Mouse (Mus musculus): Measurements from ENCODE around the gene Tfpi2. TPM values are rescaled to one million over a fixed set of nuclear protein-coding genes. Genes with fewer than 3 reads are reported as not detected.

Gene Tfpi2
- polyA plus RNA-seq (2016; fragmentation: Nextera tagmentation; extraction: Ambion mirVana): 0.86 and 0.97 TPM in 2 replicates

DNA sequence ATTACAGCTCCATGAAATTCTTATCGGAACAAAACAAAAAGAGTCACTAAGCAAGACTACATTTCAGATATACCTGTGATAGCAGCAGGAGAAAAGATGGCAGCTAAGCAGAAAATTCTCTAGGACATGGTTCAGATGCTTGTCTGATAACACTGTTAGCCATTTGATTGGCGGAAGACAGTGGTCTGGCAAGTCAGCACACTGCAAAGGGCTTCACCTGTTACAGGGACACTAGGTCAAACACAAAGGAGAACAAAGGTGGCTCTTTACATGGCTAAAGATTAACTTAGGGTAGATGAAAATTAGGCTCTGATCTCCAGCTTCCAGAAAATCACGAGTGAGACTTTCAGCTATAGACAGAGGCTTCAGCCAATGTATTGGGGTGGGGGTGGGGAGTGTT lies at the start of gene Tfpi2:
Gene Tfpi2 (minus strand): TSS at position 170 of the 400 bp plus-strand sequence.
- 88% methylated on average over 3 of the region's 3 CpGs for WGBS
- no peak within 1 kb of the TSS for H3K4me2 ChIP-seq
- H3K9ac ChIP-seq (replicated peaks): no peak within 1 kb of the TSS
- H3K4me3 ChIP-seq (replicated peaks): no peak within 1 kb of the TSS
- H3K4me1 ChIP-seq (replicated peaks): no peaks in the 10 kb centered on the region
- H3K27me3 ChIP-seq: no peaks in the 10 kb centered on the region
- no peaks in the 10 kb centered on the region for H3K36me3 ChIP-seq
- ATAC-seq (ENCODE audit: insufficient number of reproducible peaks, insufficient read depth, low FRiP score, low TSS enrichment, low read depth): no peak
- H3K9me3 ChIP-seq: no peaks in the 10 kb centered on the region
- no peak within 1 kb of the TSS for H3K27ac ChIP-seq

DNA sequence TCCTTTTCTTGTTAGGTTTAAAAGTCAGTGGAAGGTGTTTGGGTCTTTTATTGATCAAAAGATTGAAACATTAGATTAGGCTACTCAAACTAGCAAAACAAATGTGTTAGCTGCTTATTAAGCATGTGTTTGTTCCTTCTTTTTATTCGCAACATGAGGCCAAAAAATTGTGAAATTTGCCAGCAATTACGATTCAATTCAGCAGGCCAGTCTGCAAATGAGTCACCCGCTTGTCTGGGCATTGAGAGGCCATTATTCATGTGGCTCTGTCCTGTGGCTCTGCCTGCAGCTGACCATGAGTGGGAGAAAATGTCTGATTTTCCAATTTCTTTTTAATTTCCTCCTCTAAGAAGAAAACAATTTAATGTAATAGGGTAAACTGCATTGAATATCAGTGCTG lies 42.2 kb upstream of the Tfpi2 start:
- Histone ChIP-seq H3K9me3 (no peaks in the 10 kb centered on the region), H3K9ac (replicated peaks) (no peak overlapping the region), H3K4me3 (replicated peaks) (no peak overlapping the region), H3K4me2 (no peak overlapping the region), H3K4me1 (replicated peaks) (no peaks in the 10 kb centered on the region), H3K36me3 (no peaks in the 10 kb centered on the region), H3K27me3 (no peaks in the 10 kb centered on the region), H3K27ac (no peak overlapping the region)
- 71% methylated on average over 3 of the region's 3 CpGs for WGBS
- no peak for ATAC-seq (ENCODE audit: insufficient number of reproducible peaks, insufficient read depth, low FRiP score, low TSS enrichment, low read depth)

DNA sequence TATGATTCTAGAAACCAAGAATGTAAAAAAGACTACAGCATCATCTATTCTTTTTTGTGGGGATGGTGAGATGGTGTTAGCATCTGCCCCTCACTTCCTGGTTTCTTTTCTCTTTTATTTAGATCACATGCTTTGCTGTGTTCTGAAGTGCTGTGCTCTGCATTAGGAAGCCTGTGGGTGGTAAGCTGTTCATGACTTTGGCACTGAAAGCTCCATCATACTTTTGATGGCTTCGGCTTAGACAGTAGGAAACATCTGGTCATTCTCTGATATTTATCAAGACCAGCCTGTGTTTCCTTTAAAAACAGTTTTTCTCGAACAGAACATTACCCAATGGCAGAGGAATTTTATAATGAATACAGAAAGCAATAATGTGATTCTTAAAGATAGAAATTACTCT lies 37.6 kb upstream of the Tfpi2 start:
- no peaks in the 10 kb centered on the region for H3K27me3 ChIP-seq
- no peaks in the 10 kb centered on the region for H3K36me3 ChIP-seq
- WGBS: 61% methylated on average over 2 of the region's 2 CpGs
- no peak overlapping the region for H3K4me3 ChIP-seq (replicated peaks)
- no peaks in the 10 kb centered on the region for H3K9me3 ChIP-seq
- ATAC-seq (ENCODE audit: insufficient number of reproducible peaks, insufficient read depth, low FRiP score, low TSS enrichment, low read depth): no peak
- no peak overlapping the region for H3K4me2 ChIP-seq
- H3K9ac ChIP-seq (replicated peaks): no peak overlapping the region
- no peak overlapping the region for H3K27ac ChIP-seq
- no peaks in the 10 kb centered on the region for H3K4me1 ChIP-seq (replicated peaks)

DNA sequence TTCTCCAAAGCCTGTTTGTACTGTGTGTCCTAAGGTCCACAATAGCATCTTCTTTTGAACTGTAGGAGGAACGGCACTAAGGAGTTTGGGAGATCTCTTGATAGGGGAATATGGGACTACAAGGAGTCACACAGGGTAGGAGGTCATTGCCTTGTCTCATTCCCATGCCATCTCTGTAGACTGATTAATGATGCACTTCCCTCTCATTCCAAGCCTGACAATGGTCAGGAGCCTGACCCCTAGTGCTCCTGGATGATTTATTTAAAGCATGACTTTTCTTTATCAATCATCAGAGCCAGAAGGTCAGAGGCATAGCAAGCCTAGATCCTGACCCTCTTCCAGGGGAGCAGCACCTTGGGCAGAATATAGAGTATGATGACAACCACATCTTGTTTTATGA lies 33.9 kb upstream of the Tfpi2 start:
- 63% methylated on average over 1 of the region's 1 CpGs for WGBS
- Histone ChIP-seq H3K4me3 (replicated peaks) (no peak overlapping the region), H3K27me3 (no peaks in the 10 kb centered on the region), H3K4me2 (no peak overlapping the region), H3K4me1 (replicated peaks) (no peaks in the 10 kb centered on the region), H3K36me3 (no peaks in the 10 kb centered on the region), H3K27ac (no peak overlapping the region), H3K9me3 (no peaks in the 10 kb centered on the region), H3K9ac (replicated peaks) (no peak overlapping the region)
- no peak for ATAC-seq (ENCODE audit: insufficient number of reproducible peaks, insufficient read depth, low FRiP score, low TSS enrichment, low read depth)

DNA sequence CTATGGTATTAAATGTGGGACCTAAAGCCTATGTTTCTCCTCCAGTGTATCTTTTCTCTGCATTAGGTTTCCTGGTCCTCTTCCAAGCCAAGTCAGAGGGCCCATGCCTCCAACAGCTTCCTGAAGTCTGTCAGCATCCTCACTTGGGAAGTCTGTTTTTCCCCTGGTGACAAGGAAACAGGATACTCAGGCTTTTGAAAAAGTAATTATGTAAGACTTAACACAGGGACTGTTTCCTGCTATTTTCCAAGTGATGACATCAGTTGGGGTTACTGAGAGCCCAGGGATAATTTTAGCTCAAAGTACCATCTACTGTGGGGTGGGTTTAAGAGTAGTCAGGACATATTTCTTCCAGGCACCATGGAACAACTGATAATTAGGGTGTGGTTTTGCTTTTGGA lies 20.8 kb upstream of the Tfpi2 start:
- ATAC-seq (ENCODE audit: insufficient number of reproducible peaks, insufficient read depth, low FRiP score, low TSS enrichment, low read depth): no peak
- no peaks in the 10 kb centered on the region for H3K27me3 ChIP-seq
- H3K4me1 ChIP-seq (replicated peaks): 0 out of 2 replicates have a peak, but pooled peaks cover 4% of the 10 kb centered on the region
- H3K4me2 ChIP-seq: no peak overlapping the region
- no peak overlapping the region for H3K9ac ChIP-seq (replicated peaks)
- no peaks in the 10 kb centered on the region for H3K36me3 ChIP-seq
- no peak overlapping the region for H3K27ac ChIP-seq
- no peak overlapping the region for H3K4me3 ChIP-seq (replicated peaks)
- no peaks in the 10 kb centered on the region for H3K9me3 ChIP-seq

DNA sequence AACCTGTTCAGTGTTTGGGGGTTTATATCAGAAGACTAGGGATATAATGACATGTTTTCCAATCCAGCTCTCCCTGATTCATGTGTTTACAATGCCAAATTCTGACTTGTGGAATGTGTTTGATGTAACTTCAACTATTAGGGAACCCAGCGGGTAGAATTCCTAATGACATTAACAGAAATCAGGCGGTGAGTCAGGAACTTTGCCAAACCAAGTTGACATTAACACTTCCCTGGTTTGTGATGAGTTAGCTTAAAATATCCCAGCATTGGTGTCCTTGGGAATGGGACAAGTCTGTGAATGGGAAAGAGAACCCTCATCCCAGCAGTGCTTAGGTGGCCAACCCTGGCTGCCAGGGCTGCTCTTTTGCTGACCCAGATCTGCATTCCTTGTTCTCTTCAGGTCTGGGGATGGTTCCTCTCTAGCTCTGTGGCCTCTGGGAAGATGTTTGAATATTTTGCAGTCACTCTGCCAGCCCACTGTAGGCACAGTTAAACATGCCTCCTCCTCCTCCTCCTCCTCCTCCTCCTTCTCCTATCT lies 19.9 kb upstream of the Tfpi2 start:
- ATAC-seq (ENCODE audit: insufficient number of reproducible peaks, insufficient read depth, low FRiP score, low TSS enrichment, low read depth): no peak
- no peak overlapping the region for H3K4me2 ChIP-seq

DNA sequence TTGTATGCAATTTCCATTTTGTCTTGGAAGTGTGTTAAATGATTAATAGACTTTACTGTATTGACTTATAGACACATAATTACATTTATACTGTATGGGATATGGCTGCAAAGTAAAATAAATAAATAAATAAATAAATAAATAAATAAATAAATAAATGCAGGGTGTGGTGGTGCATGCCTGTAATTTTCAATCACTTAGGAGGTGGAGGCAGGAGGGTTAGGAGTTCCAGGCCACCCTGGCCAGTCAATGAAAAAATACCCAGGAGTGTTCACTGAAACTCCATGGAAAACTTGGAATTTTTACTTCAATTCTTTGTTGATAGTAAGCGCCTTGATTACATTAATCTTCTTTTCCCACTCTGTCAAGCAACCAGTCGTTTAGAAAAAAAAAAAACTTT lies 16.1 kb upstream of the Tfpi2 start:
- WGBS: 79% methylated on average over 2 of the region's 2 CpGs
- H3K4me2 ChIP-seq: peak overlapping the region; percentile 69
- no peaks in the 10 kb centered on the region for H3K36me3 ChIP-seq
- H3K4me3 ChIP-seq (replicated peaks): peak overlapping the region; percentile 48
- no peaks in the 10 kb centered on the region for H3K27me3 ChIP-seq
- H3K9ac ChIP-seq (replicated peaks): no peak overlapping the region
- H3K9me3 ChIP-seq: no peaks in the 10 kb centered on the region
- no peak overlapping the region for H3K27ac ChIP-seq
- ATAC-seq (ENCODE audit: insufficient number of reproducible peaks, insufficient read depth, low FRiP score, low TSS enrichment, low read depth): no peak; the same call in 1 of the 2 replicates
- H3K4me1 ChIP-seq (replicated peaks): peaks cover 4% of the 10 kb centered on the region; the same call in 1 of the 2 replicates

More for the DNA sequence above, 19.9 kb upstream of the Tfpi2 start:
- H3K9ac ChIP-seq (replicated peaks): no peak overlapping the region
- H3K27ac ChIP-seq: no peak overlapping the region
- WGBS: 60% methylated on average over 2 of the region's 2 CpGs
- H3K4me3 ChIP-seq (replicated peaks): no peak overlapping the region
- no peaks in the 10 kb centered on the region for H3K27me3 ChIP-seq
- H3K4me1 ChIP-seq (replicated peaks): peaks cover 4% of the 10 kb centered on the region; the same call in 1 of the 2 replicates
- H3K36me3 ChIP-seq: no peaks in the 10 kb centered on the region
- H3K9me3 ChIP-seq: no peaks in the 10 kb centered on the region

DNA sequence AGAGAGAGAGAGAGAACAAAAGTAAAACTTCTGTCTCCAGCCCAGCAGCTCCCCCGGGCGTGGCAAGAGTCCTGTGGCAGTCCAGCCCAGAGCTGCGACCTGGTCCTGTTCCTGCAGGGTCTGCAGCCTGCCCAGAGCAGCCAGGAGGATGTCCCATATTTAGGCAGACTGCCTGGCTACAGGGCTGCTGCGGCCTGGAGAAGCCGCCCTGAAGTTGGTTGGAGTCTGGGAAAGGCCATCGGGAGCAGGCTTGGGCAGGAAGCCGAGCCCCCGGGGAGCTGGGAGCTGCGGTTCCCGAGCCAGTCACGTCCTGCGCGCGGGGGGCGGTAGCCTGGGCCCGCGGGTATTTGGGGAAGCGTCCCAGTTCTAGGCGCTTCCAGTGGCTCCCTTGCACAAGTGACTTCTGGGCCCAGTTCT lies 15.2 kb upstream of the Tfpi2 start, which contains the start of gene Gng11:
Gene Gng11 (plus strand): TSS at position 15 of the 417 bp plus-strand sequence.
- Histone ChIP-seq H3K36me3 (no peaks in the 10 kb centered on the region), H3K4me1 (replicated peaks) (peaks cover 4% of the 10 kb centered on the region; the same call in 1 of the 2 replicates), H3K27me3 (no peaks in the 10 kb centered on the region), H3K4me2 (peak within 1 kb of the TSS; percentile 69), H3K4me3 (replicated peaks) (peak within 1 kb of the TSS; percentile 48), H3K9ac (replicated peaks) (peak within 1 kb of the TSS; percentile 72), H3K27ac (peak within 1 kb of the TSS; percentile 72), H3K9me3 (no peaks in the 10 kb centered on the region)
- 1% methylated on average over 19 of the region's 19 CpGs for WGBS
- peak; percentile 68 for ATAC-seq (ENCODE audit: insufficient number of reproducible peaks, insufficient read depth, low FRiP score, low TSS enrichment, low read depth)

DNA sequence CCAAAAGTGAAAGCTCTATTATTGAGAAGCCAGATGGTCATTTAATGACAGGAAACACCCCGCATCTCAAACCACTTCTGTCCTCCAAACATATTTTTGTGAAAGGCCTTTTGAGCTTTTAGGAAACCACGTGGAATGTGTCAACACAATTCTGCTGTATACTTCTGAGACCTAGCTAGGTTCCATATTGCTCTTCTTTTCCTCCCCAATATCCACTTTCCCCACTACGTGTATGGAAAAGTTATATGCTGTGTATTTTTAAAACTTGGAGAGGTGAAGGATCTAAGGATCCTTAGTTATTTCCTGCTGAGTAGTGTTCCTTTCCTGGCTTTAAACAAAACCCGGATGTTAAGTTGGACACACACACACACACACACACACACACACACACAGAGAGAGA lies 14.7 kb upstream of the Tfpi2 start:
- WGBS: 33% methylated on average over 4 of the region's 4 CpGs
- H3K4me3 ChIP-seq (replicated peaks): peak overlapping the region; percentile 48
- no peak overlapping the region for H3K27ac ChIP-seq

DNA sequence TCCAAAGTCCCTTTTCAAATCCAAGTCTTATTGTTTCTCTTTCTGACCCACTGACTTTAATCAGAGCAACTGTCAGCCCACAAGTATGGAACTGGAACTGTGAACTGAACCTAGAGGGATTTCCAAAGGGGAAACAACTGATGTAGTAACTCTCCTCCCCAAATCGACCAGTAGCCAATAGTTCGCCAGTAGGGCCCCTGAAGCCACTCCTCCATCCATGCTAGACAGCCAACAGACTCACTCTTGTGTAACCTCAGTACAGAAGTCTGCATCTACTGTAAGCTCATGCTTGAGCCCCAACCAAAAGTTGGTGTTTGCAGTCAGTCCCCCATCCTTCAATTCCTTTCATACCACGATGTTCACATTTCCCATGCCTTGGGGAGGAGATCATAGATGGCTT lies 12.0 kb upstream of the Tfpi2 start:
- H3K36me3 ChIP-seq: no peaks in the 10 kb centered on the region
- no peak overlapping the region for H3K9ac ChIP-seq (replicated peaks)
- H3K4me1 ChIP-seq (replicated peaks): peaks cover 4% of the 10 kb centered on the region; the same call in 1 of the 2 replicates
- no peaks in the 10 kb centered on the region for H3K9me3 ChIP-seq
- 79% methylated on average over 3 of the region's 3 CpGs for WGBS
- H3K4me2 ChIP-seq: no peak overlapping the region
- H3K4me3 ChIP-seq (replicated peaks): no peak overlapping the region
- H3K27me3 ChIP-seq: no peaks in the 10 kb centered on the region
- ATAC-seq (ENCODE audit: insufficient number of reproducible peaks, insufficient read depth, low FRiP score, low TSS enrichment, low read depth): no peak
- H3K27ac ChIP-seq: no peak overlapping the region

More for the DNA sequence above, 14.7 kb upstream of the Tfpi2 start:
- no peaks in the 10 kb centered on the region for H3K27me3 ChIP-seq
- H3K9ac ChIP-seq (replicated peaks): no peak overlapping the region; the same call in 1 of the 2 replicates
- no peaks in the 10 kb centered on the region for H3K36me3 ChIP-seq
- no peaks in the 10 kb centered on the region for H3K9me3 ChIP-seq
- no peak for ATAC-seq (ENCODE audit: insufficient number of reproducible peaks, insufficient read depth, low FRiP score, low TSS enrichment, low read depth)
- H3K4me2 ChIP-seq: peak overlapping the region; percentile 69
- peaks cover 4% of the 10 kb centered on the region; the same call in 1 of the 2 replicates for H3K4me1 ChIP-seq (replicated peaks)

DNA sequence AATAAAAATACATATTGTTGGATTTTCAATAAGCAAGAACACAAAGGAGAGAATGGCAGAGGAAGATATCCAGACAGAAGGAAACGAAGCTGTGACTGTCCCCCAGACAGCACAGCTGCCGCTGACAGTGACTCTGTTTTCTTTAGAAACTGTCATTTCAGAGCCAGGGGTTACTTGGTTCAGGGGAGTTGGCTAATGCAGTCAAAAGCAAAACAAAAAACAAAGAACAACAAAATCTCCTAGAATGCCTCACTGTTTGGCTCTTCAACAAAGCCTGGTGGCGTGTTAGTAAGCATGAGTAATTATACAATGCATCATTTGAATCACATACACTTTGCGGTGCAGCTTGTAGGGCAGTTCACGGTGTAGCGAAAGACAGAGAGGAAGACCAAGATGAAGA lies 10.6 kb upstream of the Tfpi2 start:
- H3K4me3 ChIP-seq (replicated peaks): no peak overlapping the region
- H3K36me3 ChIP-seq: no peaks in the 10 kb centered on the region
- H3K27me3 ChIP-seq: no peaks in the 10 kb centered on the region
- H3K9me3 ChIP-seq: no peaks in the 10 kb centered on the region
- H3K9ac ChIP-seq (replicated peaks): no peak overlapping the region
- no peak overlapping the region for H3K4me2 ChIP-seq
- 88% methylated on average over 6 of the region's 6 CpGs for WGBS
- no peak for ATAC-seq (ENCODE audit: insufficient number of reproducible peaks, insufficient read depth, low FRiP score, low TSS enrichment, low read depth)
- no peak overlapping the region for H3K27ac ChIP-seq
- H3K4me1 ChIP-seq (replicated peaks): no peaks in the 10 kb centered on the region; the same call in 1 of the 2 replicates

DNA sequence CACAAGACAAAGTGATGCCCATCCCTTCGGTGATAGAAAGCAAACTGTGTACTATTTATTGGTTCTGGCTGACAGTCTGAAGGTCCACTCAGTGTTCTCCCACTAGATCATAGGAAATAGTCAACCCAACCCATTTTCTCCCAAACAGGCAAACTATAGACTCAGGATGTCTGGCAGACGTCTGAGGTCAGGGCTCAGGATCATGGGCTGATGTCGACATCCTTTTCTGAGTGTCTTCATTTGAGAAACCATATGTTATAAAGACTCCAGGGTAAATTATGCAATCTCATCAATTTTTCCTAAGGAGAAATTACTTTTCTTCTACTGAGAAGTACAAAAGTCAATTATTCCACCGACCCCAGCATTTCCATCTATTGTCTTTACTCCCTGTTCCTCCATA lies 9.4 kb upstream of the Tfpi2 start:
- ATAC-seq (ENCODE audit: insufficient number of reproducible peaks, insufficient read depth, low FRiP score, low TSS enrichment, low read depth): no peak
- 78% methylated on average over 4 of the region's 4 CpGs for WGBS
- H3K27me3 ChIP-seq: no peaks in the 10 kb centered on the region
- H3K4me2 ChIP-seq: no peak overlapping the region
- 0 out of 2 replicates have a peak, but pooled peaks cover 4% of the 10 kb centered on the region for H3K4me1 ChIP-seq (replicated peaks)
- H3K27ac ChIP-seq: no peak overlapping the region
- H3K4me3 ChIP-seq (replicated peaks): no peak overlapping the region
- H3K9ac ChIP-seq (replicated peaks): no peak overlapping the region
- H3K9me3 ChIP-seq: no peaks in the 10 kb centered on the region
- H3K36me3 ChIP-seq: no peaks in the 10 kb centered on the region

All from limb, embryonic 12.5 days (tissue).